ENCODE assay signal across 11 mouse cellular contexts in the genomic region with DNA sequence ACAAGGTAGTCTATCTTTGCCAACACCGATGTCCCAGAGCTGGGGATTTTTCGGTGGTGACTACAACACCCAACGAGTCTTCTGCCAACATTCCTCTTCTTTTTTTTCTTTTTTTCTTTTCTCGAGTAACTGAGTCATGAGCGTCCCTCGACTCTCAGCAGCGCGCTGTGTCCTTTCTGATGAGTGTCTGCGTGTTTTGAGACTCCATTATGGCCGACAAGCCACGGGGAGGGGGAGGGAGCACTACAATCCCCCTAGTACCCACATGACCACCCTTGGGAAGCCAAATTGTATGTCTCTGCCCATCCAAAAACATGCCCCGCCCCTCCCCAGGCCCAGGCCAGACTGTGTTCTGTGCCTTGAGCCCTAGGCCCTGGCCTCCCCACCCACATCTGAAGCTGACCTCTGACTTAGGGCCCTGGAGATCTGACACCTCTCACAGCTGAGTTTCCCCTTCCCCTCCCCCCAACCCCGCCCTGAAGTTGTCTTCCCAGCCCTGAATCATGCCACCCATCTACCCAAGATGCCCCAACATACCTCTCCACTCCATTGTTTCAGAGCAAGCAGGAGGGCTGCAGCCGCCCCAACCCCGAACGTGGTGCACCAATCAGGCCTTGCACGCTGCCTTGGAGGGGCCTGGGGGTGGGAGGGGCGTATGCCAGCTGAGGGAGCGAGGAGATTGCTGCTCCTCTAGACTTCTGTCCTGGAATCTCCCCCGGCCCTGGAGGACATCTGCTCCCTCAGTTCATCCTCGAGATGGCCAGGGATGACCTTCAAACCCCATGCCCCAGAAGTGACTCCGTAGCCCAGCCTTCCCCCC. TPM values are rescaled to one million over a fixed set of nuclear protein-coding genes. Genes with fewer than 3 reads are reported as not detected.
DNase-seq lines count a peak whose midpoint lies in the region; ATAC-seq lines count a peak whose summit lies in the region.
"Had no signal": no experiment of that assay in that cellular context is flagged by ENCODE, and none has a peak within 500 bp of the region (broad histone marks: within the 10 kb centered on the region; RNA-seq: fewer than 3 reads in every experiment).

No protein-coding gene starts in this region.

- H3K4me3 ChIP-seq in heart, embryonic 10.5 days: 0 out of 2 replicates have a peak overlapping the region, but pooled peaks have one; percentile 1
- no peak overlapping the region for H3K4me3 ChIP-seq in hindbrain, embryonic 11.5 days (ENCODE audit: low read depth, low read length)
- no peak overlapping the region for H3K4me3 ChIP-seq in midbrain, embryonic 16.5 days (ENCODE audit: low read depth, low read length)

- H3K9me3 ChIP-seq in heart, embryonic 10.5 days: no peaks in the 10 kb centered on the region
- no peaks in the 10 kb centered on the region for H3K9me3 ChIP-seq in hindbrain, embryonic 11.5 days (ENCODE audit: control insufficient read depth, low read length)
- no peaks in the 10 kb centered on the region for H3K9me3 ChIP-seq in midbrain, embryonic 16.5 days (replicated peaks; ENCODE audit: control insufficient read depth, low read length, poor library complexity, severe bottlenecking)

- H3K27me3 ChIP-seq in heart, embryonic 10.5 days (ENCODE audit: insufficient read depth, poor library complexity, severe bottlenecking): peaks cover 81% of the 10 kb centered on the region
- no peaks in the 10 kb centered on the region for H3K27me3 ChIP-seq in hindbrain, embryonic 11.5 days (ENCODE audit: control insufficient read depth, insufficient read depth, low read length)
- H3K27me3 ChIP-seq in midbrain, embryonic 16.5 days (ENCODE audit: control insufficient read depth, insufficient read depth, low read depth, low read length): no peaks in the 10 kb centered on the region

- WGBS in heart, embryonic 10.5 days: 27% methylated on average over 22 of the region's 22 CpGs
- 20% methylated on average over 22 of the region's 22 CpGs for WGBS in hindbrain, embryonic 11.5 days
- WGBS in midbrain, embryonic 16.5 days: 31% methylated on average over 22 of the region's 22 CpGs

- peaks cover 21% of the 10 kb centered on the region for H3K4me1 ChIP-seq in heart, embryonic 10.5 days
- H3K4me1 ChIP-seq in hindbrain, embryonic 11.5 days (replicated peaks; ENCODE audit: control insufficient read depth, insufficient read depth, low read length): peaks cover 7% of the 10 kb centered on the region
- no peaks in the 10 kb centered on the region for H3K4me1 ChIP-seq in midbrain, embryonic 16.5 days (ENCODE audit: control insufficient read depth, insufficient read depth, low read length)

- peak; percentile 44 for ATAC-seq in hindbrain, embryonic 11.5 days (ENCODE audit: low FRiP score)
- 0 out of 2 replicates have a peak, but pooled peaks have one; percentile 18 for ATAC-seq in midbrain, embryonic 16.5 days

- H3K4me2 ChIP-seq in hindbrain, embryonic 11.5 days (replicated peaks; ENCODE audit: low read depth, low read length): no peak overlapping the region
- no peak overlapping the region for H3K4me2 ChIP-seq in midbrain, embryonic 16.5 days (ENCODE audit: low read length)
- H3K4me2 ChIP-seq: lung, embryonic 14.5 days had no signal

- intact Hi-C loops in heart, postnatal 36 days (cut with DNase I): no loop called here

- H3K27ac ChIP-seq in heart, embryonic 10.5 days: no peak overlapping the region
- H3K27ac ChIP-seq in hindbrain, embryonic 11.5 days (ENCODE audit: low read depth, low read length): no peak overlapping the region
- H3K27ac ChIP-seq in midbrain, embryonic 16.5 days (ENCODE audit: low read length): no peak overlapping the region

- no peak for DNase-seq in heart, embryonic 10.5 days (ENCODE audit: low spot score)
- no peak for DNase-seq in heart, postnatal 36 days
- DNase-seq in adipocyte (ENCODE audit: low spot score): peak; percentile 45
- peak; percentile 41 for DNase-seq in hindbrain, embryonic 11.5 days (ENCODE audit: low spot score)
- DNase-seq in lung, postnatal 14 days: no peak
- no peak for DNase-seq in ovary, adult 18-20 months (ENCODE audit: low spot score)
- no peak for DNase-seq in layer of hippocampus, adult 9-10 months (ENCODE audit: low spot score)
- DNase-seq: heart, adult 11 months; lung, embryonic 14.5 days; right cerebral cortex, postnatal 25 days had no signal

- H3K9ac ChIP-seq in hindbrain, embryonic 11.5 days (ENCODE audit: low read depth, low read length): no peak overlapping the region
- no peak overlapping the region for H3K9ac ChIP-seq in midbrain, embryonic 16.5 days (ENCODE audit: low read depth, low read length)
- H3K9ac ChIP-seq: lung, embryonic 14.5 days had no signal

- no peaks in the 10 kb centered on the region for H3K36me3 ChIP-seq in heart, embryonic 10.5 days
- H3K36me3 ChIP-seq in hindbrain, embryonic 11.5 days (ENCODE audit: control insufficient read depth, insufficient read depth, low read length): no peaks in the 10 kb centered on the region
- peaks cover 8% of the 10 kb centered on the region; the same call in 1 of the 2 replicates for H3K36me3 ChIP-seq in midbrain, embryonic 16.5 days (ENCODE audit: control insufficient read depth, insufficient read depth, low read length)

RNA-seq across cellular contexts. Expression of gene Ier2, which starts 46.8 kb away (rescaled TPM):
- polyA plus RNA-seq in heart, embryonic 10.5 days (2016; fragmentation: Nextera tagmentation; extraction: Ambion mirVana): 71.6 and 103 TPM in 2 replicates
- total RNA-seq in heart, postnatal 36 days (2021): 10 to 100 TPM; 12.6 to 16.5 TPM
- 60.5 and 61.5 TPM in 2 replicates for polyA plus RNA-seq in hindbrain, embryonic 11.5 days (2014; fragmentation: Nextera tagmentation; extraction: Ambion mirVana)
- 13.0 and 16.3 TPM in 2 replicates for polyA plus RNA-seq in midbrain, embryonic 16.5 days (2015; fragmentation: Nextera tagmentation; extraction: Ambion mirVana)

Comparison
In these comparisons a context has a peak if more than half of its experiments do, and no peak if none do; other contexts are left out.
1. DNase-seq: peak in adipocyte (single experiment) and hindbrain, embryonic 11.5 days (single experiment); none in heart, embryonic 10.5 days (single experiment), heart, postnatal 36 days (0 of 2), lung, postnatal 14 days (single experiment), ovary, adult 18-20 months (single experiment) and layer of hippocampus, adult 9-10 months (single experiment).